Mouse (Mus musculus): ENCODE data around the gene Taf3. TPM values are rescaled to one million over a fixed set of nuclear protein-coding genes. Genes with fewer than 3 reads are reported as not detected.

Gene Taf3
- total and polyA plus RNA-seq, 3 experiments = 3.1 to 13.4 (median 6.0) TPM

- H3K36me3 ChIP-seq (replicated peaks in 1 of 2; ENCODE audit: control insufficient read depth in 1 of 2, insufficient read depth in 1 of 2, low read length in 1 of 2) = peaks cover 30 to 52% of the 10 kb centered on the region in 2 experiments
These were observed 34.3 kb upstream of the Taf3 start for GRCm38 (mm10) chr2:10082737-10083136.

GRCm38 (mm10) chr2:10081453-10082080, 33.2 kb upstream of the Taf3 start:
- H3K4me3 ChIP-seq (replicated peaks in 1 of 3; ENCODE audit: low read depth in 2 of 3, low read length in 2 of 3, poor library complexity in 1 of 3) = peak overlapping the region; percentile 22 to 98 (median 93)
- peak overlapping the region; percentile 90; the same call in 1 of the 2 replicates for H3K9ac ChIP-seq (ENCODE audit: insufficient read depth, low read depth)
- no peak for TF ChIP-seq KAT2A (IDR thresholded peaks at IDR 0.05; ENCODE audit: insufficient replicate concordance, low read length)
- TF ChIP-seq SMC3 (IDR thresholded peaks at IDR 0.05; ENCODE audit: low read depth, low read length) = no peak
- no peak for TF ChIP-seq ZKSCAN1 (IDR thresholded peaks at IDR 0.05; ENCODE audit: borderline replicate concordance, low read depth, low read length)
- TF ChIP-seq MYC (IDR thresholded peaks at IDR 0.05; ENCODE audit: low read depth, low read length) = no peak
- TF ChIP-seq ZC3H11A (IDR thresholded peaks at IDR 0.05; ENCODE audit: low read depth, low read length) = no peak
- no peak overlapping the region for H3K27ac ChIP-seq (ENCODE audit: insufficient read depth, low read depth)
- H3K4me2 ChIP-seq (ENCODE audit: insufficient read depth, low read depth, poor library complexity, severe bottlenecking) = peak overlapping the region; percentile 86
- peaks cover 20 to 39% of the 10 kb centered on the region in 2 experiments for H3K4me1 ChIP-seq (ENCODE audit: control insufficient read depth in 1 of 2, insufficient read depth in 2 of 2)
- peaks cover 78% of the 10 kb centered on the region for H3K79me2 ChIP-seq (replicated peaks; ENCODE audit: control insufficient read depth, extremely low read depth, insufficient read depth, poor library complexity, severe bottlenecking)
- peaks cover 20 to 46% of the 10 kb centered on the region in 2 experiments for H3K36me3 ChIP-seq (replicated peaks in 1 of 2; ENCODE audit: control insufficient read depth in 1 of 2, insufficient read depth in 1 of 2, low read length in 1 of 2)
- no peak for DNase-seq (ENCODE audit: extremely low read depth)
- no peaks in the 10 kb centered on the region for H3K27me3 ChIP-seq (replicated peaks)
- dilution Hi-C loops (cut with MboI; ENCODE audit: extremely low pct_ligation_motif_present, extremely low pct_unique_long_range_greater_than_20kb, low sequenced_read_pairs) = no loop called here
- no peaks in the 10 kb centered on the region for H3K9me3 ChIP-seq (replicated peaks; ENCODE audit: low read length)
- in situ Hi-C loops (cut with MboI; ENCODE audit: low pct_ligation_motif_present, low pct_unique_long_range_greater_than_20kb, low sequenced_read_pairs) = no loop called here

More at GRCm38 (mm10) chr2:10082737-10083136, 34.3 kb upstream of the Taf3 start:
- H3K4me2 ChIP-seq (ENCODE audit: insufficient read depth, low read depth, poor library complexity, severe bottlenecking) = peak overlapping the region; percentile 18
- peaks cover 67% of the 10 kb centered on the region for H3K79me2 ChIP-seq (replicated peaks; ENCODE audit: control insufficient read depth, extremely low read depth, insufficient read depth, poor library complexity, severe bottlenecking)
- no peak overlapping the region for H3K9ac ChIP-seq (ENCODE audit: insufficient read depth, low read depth)
- dilution Hi-C loops (cut with MboI; ENCODE audit: extremely low pct_ligation_motif_present, extremely low pct_unique_long_range_greater_than_20kb, low sequenced_read_pairs) (no loop called here), in situ Hi-C loops (cut with MboI; ENCODE audit: low pct_ligation_motif_present, low pct_unique_long_range_greater_than_20kb, low sequenced_read_pairs) (no loop called here)
- peak; percentile 41 for DNase-seq (ENCODE audit: extremely low read depth)
- H3K4me3 ChIP-seq (replicated peaks in 1 of 3; ENCODE audit: low read depth in 2 of 3, low read length in 2 of 3, poor library complexity in 1 of 3) = no peak overlapping the region
- no peak overlapping the region for H3K27ac ChIP-seq (ENCODE audit: insufficient read depth, low read depth)
- H3K27me3 ChIP-seq (replicated peaks) = no peaks in the 10 kb centered on the region
- TF ChIP-seq MAX (IDR thresholded peaks at IDR 0.05; ENCODE audit: low read length) (no peak), TCF12 (IDR thresholded peaks at IDR 0.05; ENCODE audit: low read depth, low read length) (no peak), ELF1 (IDR thresholded peaks at IDR 0.05; ENCODE audit: low read depth, low read length) (peak; percentile 51; the same call in 1 of the 2 replicates), MAFK (IDR thresholded peaks at IDR 0.05; ENCODE audit: insufficient replicate concordance, low read length) (peak; percentile 70; the same call in 1 of the 2 replicates)
- no peaks in the 10 kb centered on the region for H3K9me3 ChIP-seq (replicated peaks; ENCODE audit: low read length)
- H3K4me1 ChIP-seq (ENCODE audit: control insufficient read depth in 1 of 2, insufficient read depth in 2 of 2) = peaks cover 15 to 30% of the 10 kb centered on the region in 2 experiments

DNA sequence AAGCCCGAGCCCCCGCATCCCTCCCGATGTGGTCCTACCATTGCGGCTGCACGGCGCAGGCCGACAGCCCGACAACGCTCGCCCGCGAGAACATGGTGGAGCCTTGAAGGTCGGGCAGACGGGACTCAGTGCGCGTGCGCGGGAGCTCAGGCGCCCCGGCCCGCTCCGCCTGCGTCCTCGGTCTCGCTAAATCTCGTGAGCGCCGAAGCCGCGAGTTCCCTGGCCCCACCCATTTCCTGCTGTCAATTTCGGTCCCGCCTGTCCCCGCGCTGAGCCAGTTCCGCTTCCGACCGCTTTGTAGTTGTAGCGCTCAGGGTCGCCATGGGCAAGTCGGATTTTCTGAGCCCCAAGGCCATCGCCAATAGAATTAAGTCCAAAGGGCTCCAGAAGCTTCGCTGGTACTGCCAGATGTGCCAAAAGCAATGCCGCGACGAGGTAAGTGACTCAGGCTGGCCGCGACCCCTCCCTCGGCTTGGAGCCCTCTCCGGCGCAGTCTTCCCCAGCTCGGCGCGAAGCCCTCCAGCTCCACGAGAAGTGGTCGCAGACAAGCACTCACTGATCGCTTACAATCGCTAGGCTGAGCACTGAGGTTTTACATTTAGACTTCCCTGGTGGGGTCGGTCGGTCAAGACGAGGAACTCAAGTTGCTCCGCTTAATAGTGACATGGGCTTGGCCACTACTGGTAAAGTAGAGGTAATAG, 32.1 kb upstream of the Taf3 start, which contains the start of the genes Atp5c1 and Kin:
Gene Atp5c1, minus strand, starts transcription at position 201 of the 701 bp plus-strand sequence.
Gene Kin, plus strand, starts transcription at position 284 of the 701 bp plus-strand sequence.
- H3K27ac ChIP-seq (ENCODE audit: insufficient read depth, low read depth) = peak within 1 kb of the TSS; percentile 72
- DNase-seq (ENCODE audit: extremely low read depth) = peak; percentile 96
- in situ Hi-C loops (cut with MboI; ENCODE audit: low pct_ligation_motif_present, low pct_unique_long_range_greater_than_20kb, low sequenced_read_pairs) = no loop called here
- peaks cover 20 to 45% of the 10 kb centered on the region in 2 experiments for H3K36me3 ChIP-seq (replicated peaks in 1 of 2; ENCODE audit: control insufficient read depth in 1 of 2, insufficient read depth in 1 of 2, low read length in 1 of 2)
- H3K9me3 ChIP-seq (replicated peaks; ENCODE audit: low read length) = no peaks in the 10 kb centered on the region
- peak within 1 kb of the TSS; percentile 92 to 98 (median 97) for H3K4me3 ChIP-seq (replicated peaks in 1 of 3; ENCODE audit: low read depth in 2 of 3, low read length in 2 of 3, poor library complexity in 1 of 3)
- peaks cover 88% of the 10 kb centered on the region for H3K79me2 ChIP-seq (replicated peaks; ENCODE audit: control insufficient read depth, extremely low read depth, insufficient read depth, poor library complexity, severe bottlenecking)
- H3K4me1 ChIP-seq (ENCODE audit: control insufficient read depth in 1 of 2, insufficient read depth in 2 of 2) = peaks cover 24 to 43% of the 10 kb centered on the region in 2 experiments
- no peaks in the 10 kb centered on the region for H3K27me3 ChIP-seq (replicated peaks)
- H3K4me2 ChIP-seq (ENCODE audit: insufficient read depth, low read depth, poor library complexity, severe bottlenecking) = peak within 1 kb of the TSS; percentile 86
- H3K9ac ChIP-seq (ENCODE audit: insufficient read depth, low read depth) = peak within 1 kb of the TSS; percentile 95
- dilution Hi-C loops (cut with MboI; ENCODE audit: extremely low pct_ligation_motif_present, extremely low pct_unique_long_range_greater_than_20kb, low sequenced_read_pairs) = no loop called here
- TF ChIP-seq MXI1 (IDR thresholded peaks at IDR 0.05; ENCODE audit: low read depth, low read length) (peak; percentile 59; the same call in 1 of the 2 replicates), NELFE (IDR thresholded peaks at IDR 0.05; ENCODE audit: low read depth, low read length) (peak; percentile 92), ELF1 (IDR thresholded peaks at IDR 0.05; ENCODE audit: low read depth, low read length) (peak; percentile 88), SIN3A (IDR thresholded peaks at IDR 0.05; ENCODE audit: low read length) (peak; percentile 77; the same call in 1 of the 2 replicates), E2F4 (IDR thresholded peaks at IDR 0.05; ENCODE audit: insufficient replicate concordance, low read depth, low read length) (peak; percentile 53; the same call in 1 of the 2 replicates), MEF2A (IDR thresholded peaks at IDR 0.05; ENCODE audit: borderline replicate concordance, low read depth, low read length) (peak; percentile 11; the same call in 1 of the 2 replicates), NRF1 (IDR thresholded peaks at IDR 0.05; ENCODE audit: low read depth, low read length) (peak; percentile 100), RAD21 (IDR thresholded peaks at IDR 0.05; ENCODE audit: low read depth, low read length) (no peak), POLR2A (IDR thresholded peaks at IDR 0.05; ENCODE audit: low read depth, low read length) (peak; percentile 96), BHLHE40 (IDR thresholded peaks at IDR 0.05; ENCODE audit: low read depth, low read length) (no peak), TBP (conservative IDR thresholded peaks at IDR 0.05; ENCODE audit: low read depth, low read length) (peak; percentile 54; the same call in 1 of the 2 replicates), HCFC1 (IDR thresholded peaks at IDR 0.05; ENCODE audit: low read depth, low read length) (peak; percentile 80), IRF4 (IDR thresholded peaks at IDR 0.05; ENCODE audit: low read depth, low read length) (no peak), JUND (conservative IDR thresholded peaks at IDR 0.05; ENCODE audit: low read depth, low read length) (no peak), JUN (IDR thresholded peaks at IDR 0.05; ENCODE audit: insufficient read depth, low read depth, low read length) (no peak)
